Mouse (Mus musculus): Measurements from ENCODE around the gene Ephb2. TPM values are rescaled to one million over a fixed set of nuclear protein-coding genes. Genes with fewer than 3 reads are reported as not detected.

Ephb2 gene
- polyA plus RNA-seq, 1 experiment = 57.6 TPM

DNA sequence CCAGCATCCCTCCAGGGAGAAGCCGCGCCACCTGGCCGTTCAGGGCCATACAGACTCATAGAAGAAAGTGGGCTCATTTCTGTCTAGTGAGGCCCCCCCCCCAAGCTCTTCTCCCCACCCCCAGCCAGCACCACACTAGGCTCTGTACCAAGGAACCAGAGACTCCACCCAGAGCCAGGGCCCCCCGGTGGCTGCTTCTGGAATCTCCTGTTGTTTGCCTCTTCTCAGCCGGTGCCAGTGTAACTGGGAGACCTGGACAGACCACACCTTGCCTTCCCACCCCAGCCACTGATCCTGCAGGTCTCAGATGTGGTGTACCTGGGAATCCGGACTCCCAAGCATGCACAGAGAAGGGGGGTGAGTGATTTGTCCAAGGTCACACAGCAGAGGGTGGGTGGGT, 151.3 kb downstream of the Ephb2 start:
- no peak for TF ChIP-seq CTCF (IDR thresholded peaks at IDR 0.05; ENCODE audit: extremely low read depth, insufficient read length, insufficient replicate concordance, low read depth, low read length)
- TF ChIP-seq POLR2A (IDR thresholded peaks at IDR 0.05; ENCODE audit: low read depth, low read length) = no peak
- H3K27ac ChIP-seq (ENCODE audit: insufficient read depth, low read depth, low read length) = no peak overlapping the region
- H3K27me3 ChIP-seq (ENCODE audit: control insufficient read depth, insufficient read depth, low read length) = no peaks in the 10 kb centered on the region
- H3K36me3 ChIP-seq (ENCODE audit: control insufficient read depth, insufficient read depth, low read length) = peaks cover 9% of the 10 kb centered on the region
- no peak overlapping the region for H3K4me3 ChIP-seq (ENCODE audit: low read depth, low read length)
- 75% methylated on average over 6 of the region's 6 CpGs for WGBS
- no peaks in the 10 kb centered on the region for H3K4me1 ChIP-seq (ENCODE audit: control insufficient read depth, insufficient read depth, insufficient read length, low read length)

DNA sequence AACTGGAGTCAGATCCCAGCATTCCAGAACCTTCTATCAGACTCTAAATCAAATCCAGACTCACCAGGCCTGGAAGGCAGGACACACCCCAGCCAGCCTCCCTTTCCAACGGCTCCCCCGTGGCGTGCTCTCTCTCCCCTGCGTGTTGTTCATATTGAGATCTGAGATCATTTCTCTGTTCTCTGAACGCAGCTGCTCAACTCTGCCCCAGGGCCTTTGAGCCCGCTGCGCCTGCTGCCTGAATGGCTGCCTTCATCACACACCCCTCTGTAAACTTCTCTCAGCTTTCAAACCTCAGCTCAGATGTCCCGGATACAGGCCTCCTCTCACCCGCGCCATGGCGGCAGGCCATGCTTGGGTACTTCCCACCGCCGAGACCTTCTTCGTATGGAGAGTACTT, 155.1 kb downstream of the Ephb2 start:
- no peaks in the 10 kb centered on the region for H3K4me1 ChIP-seq (ENCODE audit: control insufficient read depth, insufficient read depth, insufficient read length, low read length)
- H3K27ac ChIP-seq (ENCODE audit: insufficient read depth, low read depth, low read length) = no peak overlapping the region
- no peak overlapping the region for H3K4me3 ChIP-seq (ENCODE audit: low read depth, low read length)
- H3K36me3 ChIP-seq (ENCODE audit: control insufficient read depth, insufficient read depth, low read length) = peaks cover 9% of the 10 kb centered on the region
- 90% methylated on average over 14 of the region's 14 CpGs for WGBS
- no peaks in the 10 kb centered on the region for H3K27me3 ChIP-seq (ENCODE audit: control insufficient read depth, insufficient read depth, low read length)
- no peak for TF ChIP-seq CTCF (IDR thresholded peaks at IDR 0.05; ENCODE audit: extremely low read depth, insufficient read length, insufficient replicate concordance, low read depth, low read length)
- no peak for TF ChIP-seq POLR2A (IDR thresholded peaks at IDR 0.05; ENCODE audit: low read depth, low read length)

DNA sequence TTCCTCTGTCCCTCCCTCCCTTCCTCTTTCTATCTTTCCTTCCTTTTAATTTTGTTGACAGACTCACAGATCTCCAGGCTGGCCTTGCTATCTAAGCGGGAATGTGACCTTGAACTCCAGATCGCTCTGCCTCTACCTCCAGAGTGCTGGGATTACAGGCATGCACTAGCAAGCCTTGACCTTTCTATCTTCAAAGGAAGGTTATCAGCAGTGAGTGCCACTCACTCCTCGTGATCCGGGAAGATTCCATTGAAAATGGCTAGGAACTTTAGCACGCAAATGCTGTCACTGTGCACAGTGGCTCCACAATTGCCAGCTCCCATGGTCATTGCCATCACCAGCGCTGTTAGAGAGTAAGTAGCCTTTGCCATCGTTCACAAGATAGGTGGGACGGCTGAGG, 156.6 kb downstream of the Ephb2 start:
- peaks cover 9% of the 10 kb centered on the region for H3K36me3 ChIP-seq (ENCODE audit: control insufficient read depth, insufficient read depth, low read length)
- H3K27ac ChIP-seq (ENCODE audit: insufficient read depth, low read depth, low read length) = no peak overlapping the region
- no peak overlapping the region for H3K4me3 ChIP-seq (ENCODE audit: low read depth, low read length)
- TF ChIP-seq POLR2A (IDR thresholded peaks at IDR 0.05; ENCODE audit: low read depth, low read length) (no peak), CTCF (IDR thresholded peaks at IDR 0.05; ENCODE audit: extremely low read depth, insufficient read length, insufficient replicate concordance, low read depth, low read length) (no peak)
- H3K27me3 ChIP-seq (ENCODE audit: control insufficient read depth, insufficient read depth, low read length) = no peaks in the 10 kb centered on the region
- no peaks in the 10 kb centered on the region for H3K4me1 ChIP-seq (ENCODE audit: control insufficient read depth, insufficient read depth, insufficient read length, low read length)
- 63% methylated on average over 8 of the region's 8 CpGs for WGBS

DNA sequence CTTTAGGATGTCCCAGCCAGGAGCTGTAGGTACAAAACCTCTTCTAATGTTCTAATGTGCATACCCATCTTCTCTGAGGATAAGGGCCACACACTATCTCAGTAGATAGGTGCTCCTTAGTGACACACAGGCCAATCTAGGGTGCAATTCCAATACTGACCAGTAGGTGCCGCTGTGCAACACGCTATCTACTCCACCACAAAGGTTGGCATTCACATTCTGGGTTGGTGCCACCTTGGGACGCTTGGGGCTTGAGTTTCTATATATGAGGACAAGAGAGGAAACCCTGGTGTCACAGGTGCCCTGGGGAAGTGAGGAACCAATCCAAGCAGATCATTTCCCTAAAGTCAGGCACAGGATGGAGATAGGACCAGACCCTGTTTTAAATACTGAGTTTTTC, 157.3 kb downstream of the Ephb2 start:
- H3K36me3 ChIP-seq (ENCODE audit: control insufficient read depth, insufficient read depth, low read length) = peaks cover 9% of the 10 kb centered on the region
- H3K4me3 ChIP-seq (ENCODE audit: low read depth, low read length) = no peak overlapping the region
- no peaks in the 10 kb centered on the region for H3K27me3 ChIP-seq (ENCODE audit: control insufficient read depth, insufficient read depth, low read length)
- WGBS = 4% methylated on average over 3 of the region's 3 CpGs
- H3K4me1 ChIP-seq (ENCODE audit: control insufficient read depth, insufficient read depth, insufficient read length, low read length) = no peaks in the 10 kb centered on the region
- no peak overlapping the region for H3K27ac ChIP-seq (ENCODE audit: insufficient read depth, low read depth, low read length)
- no peak for TF ChIP-seq POLR2A (IDR thresholded peaks at IDR 0.05; ENCODE audit: low read depth, low read length)
- peak; percentile 92; the same call in 1 of the 2 replicates for TF ChIP-seq CTCF (IDR thresholded peaks at IDR 0.05; ENCODE audit: extremely low read depth, insufficient read length, insufficient replicate concordance, low read depth, low read length)

DNA sequence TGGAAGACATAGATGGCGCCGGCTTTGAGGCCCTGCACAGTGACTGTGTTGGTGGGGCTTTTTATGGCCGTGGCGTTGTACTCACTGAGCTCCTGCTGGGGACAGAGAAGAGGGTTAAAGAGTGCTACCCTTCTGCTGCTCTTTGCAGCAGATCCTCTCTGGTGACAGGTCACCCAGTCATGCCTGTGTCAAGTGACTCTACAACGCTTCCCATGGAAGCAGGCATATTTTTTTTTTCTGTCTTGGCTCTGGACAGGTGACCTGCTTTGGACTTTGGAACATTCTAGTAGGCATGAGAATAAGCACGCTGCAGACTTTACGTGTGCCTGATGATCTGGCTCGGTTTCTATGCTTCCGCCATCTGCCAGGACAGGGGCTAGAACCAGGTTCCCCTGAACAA, 160.3 kb downstream of the Ephb2 start:
- H3K27ac ChIP-seq (ENCODE audit: insufficient read depth, low read depth, low read length) = no peak overlapping the region
- H3K27me3 ChIP-seq (ENCODE audit: control insufficient read depth, insufficient read depth, low read length) = no peaks in the 10 kb centered on the region
- WGBS = 72% methylated on average over 9 of the region's 9 CpGs
- no peaks in the 10 kb centered on the region for H3K4me1 ChIP-seq (ENCODE audit: control insufficient read depth, insufficient read depth, insufficient read length, low read length)
- no peak for TF ChIP-seq CTCF (IDR thresholded peaks at IDR 0.05; ENCODE audit: extremely low read depth, insufficient read length, insufficient replicate concordance, low read depth, low read length)
- no peak for TF ChIP-seq POLR2A (IDR thresholded peaks at IDR 0.05; ENCODE audit: low read depth, low read length)
- no peak overlapping the region for H3K4me3 ChIP-seq (ENCODE audit: low read depth, low read length)
- H3K36me3 ChIP-seq (ENCODE audit: control insufficient read depth, insufficient read depth, low read length) = peaks cover 3% of the 10 kb centered on the region; the same call in 1 of the 2 replicates

DNA sequence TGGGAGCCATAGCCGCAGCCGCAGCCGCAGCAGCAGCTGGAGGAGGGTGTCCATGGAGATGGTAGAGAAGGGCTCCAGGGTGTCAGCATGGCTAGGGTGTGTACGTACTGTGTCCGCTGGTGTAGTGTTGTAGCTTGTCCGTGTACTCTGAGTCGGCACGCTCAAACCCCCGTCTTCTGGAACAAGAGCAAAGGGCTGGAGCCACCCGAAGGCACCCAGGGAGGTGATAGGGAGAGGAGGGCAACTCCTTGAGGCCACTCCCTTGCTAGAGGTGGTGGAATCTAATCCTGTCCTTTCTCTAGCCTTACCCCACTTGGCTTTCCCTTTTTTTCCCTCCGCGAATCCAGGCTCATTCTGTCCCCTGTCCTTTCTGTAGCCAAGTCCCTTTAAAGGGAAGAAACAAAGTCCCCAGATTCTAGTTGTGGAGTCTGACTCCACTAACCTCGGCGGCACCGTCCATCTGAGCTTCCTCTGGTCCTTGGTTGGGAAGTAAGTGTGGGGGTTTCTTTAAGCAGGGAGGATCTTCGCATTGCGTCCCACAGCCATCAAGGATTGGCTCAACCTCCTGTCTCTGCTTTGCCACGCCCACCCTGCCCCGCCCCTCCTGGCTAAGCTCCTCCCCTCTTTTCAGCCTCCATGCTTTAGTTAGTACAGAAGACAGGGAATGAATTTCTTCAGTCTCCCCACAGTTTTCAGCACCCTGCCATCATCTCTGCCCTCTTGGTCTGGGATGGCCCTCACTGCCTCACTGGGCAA, 163.3 kb downstream of the Ephb2 start:
- TF ChIP-seq POLR2A (IDR thresholded peaks at IDR 0.05; ENCODE audit: low read depth, low read length) = no peak
- TF ChIP-seq CTCF (IDR thresholded peaks at IDR 0.05; ENCODE audit: extremely low read depth, insufficient read length, insufficient replicate concordance, low read depth, low read length) = no peak
- 90% methylated on average over 19 of the region's 19 CpGs for WGBS
- H3K27ac ChIP-seq (ENCODE audit: insufficient read depth, low read depth, low read length) = no peak overlapping the region
- H3K4me3 ChIP-seq (ENCODE audit: low read depth, low read length) = no peak overlapping the region
- H3K27me3 ChIP-seq (ENCODE audit: control insufficient read depth, insufficient read depth, low read length) = no peaks in the 10 kb centered on the region
- H3K4me1 ChIP-seq (ENCODE audit: control insufficient read depth, insufficient read depth, insufficient read length, low read length) = no peaks in the 10 kb centered on the region
- peaks cover 3% of the 10 kb centered on the region; the same call in 1 of the 2 replicates for H3K36me3 ChIP-seq (ENCODE audit: control insufficient read depth, insufficient read depth, low read length)

DNA sequence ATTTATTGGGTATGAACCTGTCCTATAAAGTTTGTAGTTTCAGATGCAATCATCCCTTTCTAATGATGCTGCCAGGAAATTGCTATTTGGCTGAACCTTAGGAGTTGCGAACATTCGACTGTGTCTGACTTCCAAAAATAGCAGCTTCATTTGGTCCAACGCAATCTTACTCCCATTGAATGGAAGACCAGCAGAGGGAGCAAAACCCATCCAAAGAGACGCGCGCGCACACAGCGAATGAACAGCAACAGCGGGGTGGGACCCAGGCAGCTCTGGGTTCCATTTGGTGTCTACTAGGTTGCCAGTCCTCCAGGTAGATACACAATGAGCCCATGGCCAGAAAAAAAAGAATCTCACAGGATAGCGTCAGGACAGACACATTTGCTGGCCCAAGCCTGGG, 168.0 kb downstream of the Ephb2 start:
- 82% methylated on average over 10 of the region's 10 CpGs for WGBS
- Histone ChIP-seq H3K4me3 (ENCODE audit: low read depth, low read length) (no peak overlapping the region), H3K27ac (ENCODE audit: insufficient read depth, low read depth, low read length) (no peak overlapping the region), H3K36me3 (ENCODE audit: control insufficient read depth, insufficient read depth, low read length) (peaks cover 6% of the 10 kb centered on the region; the same call in 1 of the 2 replicates), H3K27me3 (ENCODE audit: control insufficient read depth, insufficient read depth, low read length) (no peaks in the 10 kb centered on the region), H3K4me1 (ENCODE audit: control insufficient read depth, insufficient read depth, insufficient read length, low read length) (no peaks in the 10 kb centered on the region)
- no peak for TF ChIP-seq POLR2A (IDR thresholded peaks at IDR 0.05; ENCODE audit: low read depth, low read length)
- TF ChIP-seq CTCF (IDR thresholded peaks at IDR 0.05; ENCODE audit: extremely low read depth, insufficient read length, insufficient replicate concordance, low read depth, low read length) = no peak

Data from small intestine, adult 2 months (tissue).